Mouse (Mus musculus) T-helper 17 cell (primary cell): ENCODE results near the gene Zeb2.

Source experiments
- in situ Hi-C, 2 experiments: fragments of 300-600 bp; cut with MboI, MseI; formaldehyde crosslinking; loops; 1 replicate in 1 of 2; 2 replicates in 1 of 2; pipeline ENCODE4 v1.15.1; 2025; ENCODE audit warnings: high pct_unique_total_duplicates in 2 of 2

Zeb2 gene

DNA sequence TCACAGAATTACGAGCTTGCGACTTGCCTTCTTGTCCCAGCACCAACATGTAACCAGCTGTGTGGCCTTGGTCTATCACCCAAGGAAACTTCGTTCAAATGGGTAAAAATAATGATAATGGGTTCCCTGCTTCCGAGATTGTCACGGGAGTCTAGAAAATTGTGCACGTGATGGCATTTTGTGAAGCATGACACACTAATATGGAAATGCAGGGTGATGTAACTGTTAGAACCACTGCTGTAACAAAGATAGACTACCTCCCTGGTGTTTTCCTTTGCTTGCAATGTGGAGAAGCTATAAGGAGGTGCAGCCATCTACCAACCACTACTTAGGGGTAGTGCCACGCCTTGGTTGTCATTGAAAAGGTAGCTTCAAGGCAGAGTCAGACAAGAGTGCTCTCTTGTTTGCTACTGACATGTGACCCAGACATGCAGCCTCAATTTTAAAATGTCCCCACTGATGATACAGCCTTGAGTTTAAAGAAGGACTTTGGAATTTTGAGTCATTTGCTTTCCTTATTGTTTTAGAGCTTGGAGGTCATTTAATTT, 89.0 kb downstream of the Zeb2 start:
- in situ Hi-C loops: no loop called here

DNA sequence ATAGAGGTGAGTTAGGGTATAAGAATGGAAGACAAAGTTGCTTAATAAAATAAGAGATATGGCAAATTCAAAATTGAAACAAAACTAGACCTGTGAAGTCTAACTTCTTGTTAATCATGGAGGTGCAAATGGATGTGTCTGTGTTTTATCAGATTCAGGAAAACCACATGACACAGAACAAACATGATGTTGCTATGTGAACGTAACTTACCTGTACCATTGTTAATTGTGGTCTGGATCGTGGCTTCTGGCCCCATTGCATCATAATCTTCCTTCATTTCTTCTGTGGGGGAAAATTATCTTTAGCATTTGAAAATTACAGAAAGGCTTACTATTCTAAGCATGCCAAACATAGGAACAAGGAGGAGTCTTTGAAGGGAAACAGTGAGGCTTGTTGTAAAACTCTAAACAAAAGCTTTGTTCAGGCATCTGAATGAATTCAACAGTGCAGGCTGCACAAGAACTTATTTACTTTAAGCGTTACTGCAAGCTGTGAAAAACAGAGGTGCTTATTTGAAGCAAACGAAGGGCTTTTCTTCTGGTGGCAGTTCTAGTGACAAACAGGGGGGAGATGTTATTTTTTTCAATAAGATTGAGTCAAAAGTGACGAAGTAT, 99.9 kb downstream of the Zeb2 start:
- in situ Hi-C loops: no loop called here

DNA sequence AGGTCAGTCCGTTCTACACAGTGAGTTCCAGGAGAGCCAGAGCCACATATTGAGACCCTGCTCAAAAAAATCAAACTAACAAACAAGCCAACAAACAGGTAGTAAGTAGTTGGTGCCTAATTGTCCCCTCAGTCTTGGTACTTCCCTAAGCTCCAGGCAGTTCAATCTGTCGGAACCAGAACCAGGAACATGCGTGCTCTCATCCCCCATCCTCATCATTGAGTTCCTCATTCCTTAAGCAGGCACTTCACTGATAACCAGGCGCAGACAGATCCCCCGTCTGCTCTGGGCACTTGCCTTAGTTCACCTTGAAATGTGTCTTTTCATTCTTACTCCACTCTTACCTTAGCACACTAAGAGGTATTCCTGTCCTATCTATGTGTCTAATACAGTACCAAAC, 103.9 kb downstream of the Zeb2 start:
- in situ Hi-C loops: no loop called here

DNA sequence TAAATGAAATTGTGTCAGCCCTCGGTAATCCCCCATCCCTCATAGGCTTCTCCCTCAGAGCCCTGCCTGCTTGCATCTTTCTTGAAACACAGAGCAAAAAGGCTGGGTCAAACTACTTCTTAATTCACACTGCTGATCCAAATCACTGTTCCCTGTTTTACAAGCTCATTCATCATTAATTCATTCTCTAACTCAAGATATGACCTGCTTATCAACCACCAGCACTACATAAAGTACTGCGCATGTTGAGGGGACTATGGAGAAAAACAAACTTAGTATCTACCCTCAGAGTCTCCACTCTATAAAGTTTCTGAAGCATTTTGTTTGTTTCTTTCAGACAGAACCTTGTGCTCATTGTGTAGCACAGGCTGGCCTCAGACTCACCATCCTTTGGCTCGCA, 104.5 kb downstream of the Zeb2 start:
- in situ Hi-C loops: no loop called here

DNA sequence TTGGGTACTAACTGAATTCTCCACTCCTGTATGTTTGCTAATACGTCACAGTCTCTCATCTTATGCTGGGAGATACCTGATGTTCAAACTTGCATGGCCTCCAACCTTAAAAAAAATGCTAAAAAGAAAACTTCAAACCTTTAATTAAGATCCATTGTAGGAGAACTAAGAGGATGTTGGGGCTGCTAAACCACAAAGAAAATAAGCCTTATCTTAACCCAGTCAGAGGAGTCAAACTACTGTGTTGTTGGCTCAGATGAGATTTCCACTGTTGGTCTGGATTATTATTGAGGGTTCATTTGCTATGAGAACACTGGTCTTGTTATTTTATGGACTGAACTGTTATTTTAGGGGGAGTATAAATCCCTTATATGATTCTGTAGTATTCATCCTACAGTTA, 106.5 kb downstream of the Zeb2 start:
- in situ Hi-C loops: no loop called here

DNA sequence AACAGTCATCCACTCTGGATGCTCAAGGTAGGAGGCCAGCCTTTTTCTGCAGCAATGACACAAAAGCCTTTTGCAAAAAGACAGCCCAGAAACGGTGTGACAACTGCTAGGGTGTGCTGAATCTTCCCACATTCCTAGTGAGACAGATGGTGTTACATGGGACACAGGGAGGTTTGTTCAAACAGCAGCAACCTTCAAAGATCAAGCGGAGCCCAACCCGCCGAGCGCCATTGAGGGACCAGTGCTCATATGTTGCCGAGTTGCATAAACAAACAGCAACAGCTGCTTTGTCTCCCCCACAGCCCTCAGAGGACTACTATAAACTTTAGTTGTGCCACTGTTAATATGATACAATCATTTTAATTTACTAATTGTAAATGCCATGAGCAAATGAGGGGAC, 117.3 kb downstream of the Zeb2 start:
- in situ Hi-C loops: no loop called here

DNA sequence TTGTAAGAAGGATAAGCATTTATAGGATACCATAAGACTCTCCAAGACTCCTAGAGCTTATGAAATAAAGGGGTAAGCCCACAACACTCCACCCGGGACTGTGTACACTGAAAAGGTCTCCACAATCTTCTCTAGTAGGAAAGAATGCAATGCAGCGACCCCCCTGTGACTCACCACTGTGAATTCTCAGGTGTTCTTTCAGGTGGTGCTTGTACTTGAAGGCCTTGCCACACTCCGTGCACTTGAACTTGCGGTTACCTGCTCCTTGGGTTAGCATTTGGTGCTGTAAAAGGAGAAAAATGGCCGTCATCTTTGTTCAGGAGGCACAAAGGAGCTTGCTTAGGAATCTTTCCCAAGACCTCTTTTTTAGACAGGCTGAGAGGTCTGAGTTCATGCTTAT, 118.5 kb downstream of the Zeb2 start:
- in situ Hi-C loops: no loop called here

DNA sequence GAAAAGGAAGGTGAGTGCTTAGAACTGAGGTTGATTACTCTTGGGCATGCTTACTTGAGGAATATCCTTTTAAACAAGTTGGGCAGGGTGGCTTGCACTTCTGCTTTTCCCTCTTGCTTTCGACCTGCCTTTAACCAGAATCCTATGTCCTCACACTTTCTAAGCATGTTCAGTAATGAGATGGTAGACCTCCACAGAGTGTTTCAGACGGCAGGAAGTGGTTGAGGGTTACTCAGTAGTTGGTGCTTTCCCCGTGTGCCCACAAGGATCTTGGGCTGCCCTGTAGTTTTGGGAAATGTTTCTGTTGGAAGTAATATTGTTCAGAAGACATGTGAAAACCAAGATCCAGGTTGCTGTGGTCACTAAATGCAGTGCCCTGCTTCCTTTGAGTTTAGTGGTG, 135.5 kb downstream of the Zeb2 start:
- in situ Hi-C loops: no loop called here

DNA sequence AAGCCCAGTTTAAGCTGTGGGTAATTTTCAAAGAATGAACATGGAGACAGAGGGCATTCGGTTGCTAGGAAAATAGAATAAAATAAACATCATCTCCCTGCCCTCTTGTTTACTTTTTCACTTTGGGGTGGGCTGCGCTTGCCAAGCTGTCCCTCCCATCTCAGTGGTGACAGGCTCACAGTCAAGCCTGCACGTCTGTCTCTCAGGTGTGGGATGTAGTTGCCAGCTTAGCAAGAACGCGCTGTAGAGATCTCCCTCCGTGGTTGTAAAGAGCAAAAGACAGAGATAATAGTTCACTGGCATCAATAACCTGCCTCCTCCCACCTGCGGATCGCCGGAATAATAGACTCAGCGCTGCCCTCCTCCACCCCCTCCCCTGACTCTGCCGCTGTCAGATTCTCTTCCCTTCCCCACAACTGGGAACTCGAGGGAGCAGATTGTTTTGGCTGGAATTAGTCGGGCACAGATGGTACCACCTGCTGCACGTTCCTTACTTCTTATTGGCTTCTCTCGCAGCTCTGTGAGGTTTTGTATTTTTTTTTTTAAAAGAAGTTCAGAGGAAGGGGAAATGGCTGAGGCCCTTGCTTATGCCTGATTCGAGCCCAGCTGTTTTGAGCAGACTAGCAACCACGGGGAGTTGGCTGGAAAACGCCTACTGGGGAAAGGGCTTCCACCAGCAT, 138.0 kb downstream of the Zeb2 start:
- in situ Hi-C loops: no loop called here

DNA sequence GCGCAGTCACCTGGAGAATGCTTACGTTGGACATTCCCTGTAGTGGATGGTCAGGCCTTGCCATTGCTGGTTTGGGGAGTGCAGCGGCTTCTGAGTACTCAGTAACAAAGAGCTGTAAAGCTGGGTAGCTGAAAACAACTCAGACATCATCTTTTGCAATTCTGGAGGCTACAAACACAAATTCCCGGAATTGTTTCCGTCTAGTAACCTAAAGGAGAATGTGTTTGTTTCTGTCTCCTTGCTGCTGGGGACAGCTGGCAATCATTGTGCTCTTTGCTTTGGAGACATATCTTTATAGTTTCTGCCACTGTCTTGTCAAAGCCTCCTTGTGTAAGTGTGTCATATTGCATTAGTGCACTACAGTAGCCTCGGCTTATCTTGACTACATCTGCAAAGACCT, 139.2 kb downstream of the Zeb2 start:
- in situ Hi-C loops: no loop called here

DNA sequence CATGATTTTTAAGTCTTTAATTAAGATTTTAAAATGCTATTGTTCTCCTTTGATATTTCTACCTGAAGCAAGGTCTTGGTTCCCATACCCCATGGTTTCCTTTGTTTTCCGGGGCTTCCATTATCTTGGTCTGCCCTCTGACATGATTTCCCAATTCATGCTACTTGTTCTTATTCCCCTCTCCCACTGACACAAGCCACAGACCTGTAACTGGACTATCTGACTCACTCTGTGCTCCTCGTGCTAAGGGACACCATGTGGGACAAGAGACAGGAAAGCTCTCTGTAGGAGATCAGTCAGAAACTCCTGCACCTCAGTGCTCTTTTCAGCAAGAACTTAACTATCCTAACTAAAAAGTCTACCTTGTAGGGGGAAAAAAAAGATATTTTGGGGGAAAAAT, 139.6 kb downstream of the Zeb2 start:
- in situ Hi-C loops: no loop called here

DNA sequence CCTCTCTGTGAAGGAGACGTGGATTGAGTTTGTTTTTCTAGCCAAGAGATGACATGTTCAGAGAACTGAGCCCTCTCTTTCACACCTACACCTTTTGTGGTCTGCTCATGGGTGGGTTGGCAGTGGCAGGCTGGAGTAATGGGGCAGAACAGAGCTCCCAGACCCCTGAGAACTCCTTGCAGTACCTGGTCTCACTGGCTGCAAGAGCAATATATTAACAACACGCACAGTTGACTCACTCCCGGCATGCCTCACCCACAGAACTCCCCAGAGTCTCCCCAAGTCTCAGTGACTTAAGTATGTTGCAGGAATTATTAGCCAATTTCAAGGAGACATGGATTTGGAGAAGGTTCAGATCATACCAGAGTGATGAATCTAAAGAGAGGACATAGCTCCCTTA, 140.1 kb downstream of the Zeb2 start:
- in situ Hi-C loops: no loop called here

DNA sequence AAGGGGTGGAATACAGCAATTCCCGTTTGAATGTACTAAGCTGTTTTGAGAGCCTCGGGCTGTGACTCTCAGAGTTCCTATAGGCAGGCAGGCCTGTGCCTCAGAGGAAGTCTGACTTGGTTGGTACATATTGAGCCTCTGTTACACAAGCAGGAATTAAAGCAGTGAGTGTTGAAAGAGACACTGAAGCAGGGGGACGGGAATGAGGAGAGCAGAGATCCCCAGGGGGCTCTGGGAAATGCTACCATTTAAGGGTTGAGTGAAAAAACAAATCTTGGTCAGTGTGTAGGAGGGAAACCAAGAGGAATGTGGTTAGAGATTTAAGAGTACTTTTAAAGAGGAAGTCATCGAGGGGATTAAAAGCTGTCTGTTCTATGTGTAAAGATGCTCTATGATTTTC, 140.7 kb downstream of the Zeb2 start:
- in situ Hi-C loops: no loop called here

DNA sequence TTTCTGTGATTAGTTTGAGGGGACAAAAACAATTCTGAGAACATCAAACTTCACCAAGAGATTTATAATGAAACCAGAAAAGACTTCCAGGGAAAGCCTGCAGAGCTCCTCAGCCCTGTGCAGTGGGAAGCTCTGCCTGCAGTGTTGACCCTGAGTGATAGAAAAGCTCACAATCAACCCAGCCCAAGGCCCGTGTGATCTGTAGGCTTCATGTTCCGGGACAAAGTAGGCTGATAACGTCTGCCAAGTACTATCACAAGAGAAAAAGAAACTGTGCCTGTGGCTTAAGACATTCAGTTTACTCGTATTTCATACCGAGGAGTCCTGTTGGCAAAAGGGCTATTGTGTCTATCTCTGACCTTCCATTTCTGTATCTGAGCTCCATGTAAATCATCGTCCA, 143.4 kb downstream of the Zeb2 start:
- in situ Hi-C loops: loop anchor here in 1 of 2 experiments (25.0 kb wide), 1 partner anchor 1237 kb away; the partner anchor contains the start of gene Arhgap15

DNA sequence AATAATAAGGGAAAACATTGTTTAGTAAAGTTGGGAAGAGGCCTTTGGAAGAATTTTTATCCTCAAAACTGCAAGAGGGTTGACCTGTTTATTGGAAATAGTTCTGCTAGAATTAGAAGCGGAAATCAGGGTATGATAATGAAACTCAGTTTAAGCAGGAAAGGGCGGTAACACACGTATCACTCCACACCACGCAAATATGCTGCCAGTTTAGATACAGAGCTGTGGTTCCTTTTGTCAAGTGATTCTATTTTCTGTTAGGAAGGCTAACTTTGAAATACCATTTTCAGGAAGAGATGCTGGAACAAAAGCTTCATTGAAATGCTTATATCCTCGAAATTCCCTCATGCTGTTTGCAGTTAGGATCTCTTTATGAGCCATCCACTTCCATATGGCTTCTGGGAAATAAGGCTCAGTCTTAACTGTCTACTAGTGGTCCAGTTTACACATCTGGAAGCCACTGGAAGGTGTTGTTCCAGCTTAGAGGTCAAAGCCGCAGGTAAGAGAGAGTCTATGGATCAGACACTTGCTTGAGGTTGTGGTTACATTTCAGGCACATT, 147.0 kb downstream of the Zeb2 start:
- in situ Hi-C loops: loop anchor here in 1 of 2 experiments (25.0 kb wide), 1 partner anchor 1233 kb away; the partner anchor contains the start of gene Arhgap15

DNA sequence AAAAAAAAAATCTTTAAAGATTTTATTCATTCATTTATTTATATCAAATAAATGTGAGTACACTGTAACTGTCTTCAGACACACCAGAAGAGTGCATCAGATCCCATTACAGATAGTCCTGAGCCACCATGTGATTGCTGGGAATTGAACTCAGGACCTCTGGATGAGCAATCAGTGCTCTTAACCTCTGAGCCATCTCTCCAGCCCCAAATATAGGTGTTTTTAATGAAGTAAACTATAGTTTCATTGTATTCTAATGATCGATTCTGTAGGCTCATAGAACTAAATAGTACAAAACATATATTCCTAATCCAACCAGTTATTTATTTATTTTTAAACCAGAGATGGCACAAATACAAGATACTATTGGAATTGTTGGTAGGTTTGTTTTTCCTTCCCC, 147.6 kb downstream of the Zeb2 start:
- in situ Hi-C loops: loop anchor here in 1 of 2 experiments (25.0 kb wide), 1 partner anchor 1232 kb away; the partner anchor contains the start of gene Arhgap15

DNA sequence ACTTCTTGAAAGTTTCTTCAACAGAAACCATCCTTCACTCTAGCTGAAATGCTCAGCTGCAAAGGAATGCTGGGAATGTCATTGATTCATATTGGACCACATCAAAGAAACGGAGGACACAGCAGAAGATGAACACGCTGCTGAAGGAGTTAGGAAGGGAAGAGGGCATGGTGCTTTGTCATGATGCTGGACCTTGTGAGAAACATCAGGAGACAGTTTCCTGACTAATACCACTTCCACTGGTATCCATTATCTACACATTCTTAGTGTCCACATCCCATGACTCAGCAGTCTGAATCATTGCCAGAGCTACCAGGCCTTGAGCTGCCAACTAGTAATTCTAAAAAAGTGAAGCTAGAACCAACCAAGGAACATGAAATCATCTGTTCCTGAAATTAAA, 148.0 kb downstream of the Zeb2 start:
- in situ Hi-C loops: loop anchor here in 1 of 2 experiments (25.0 kb wide), 1 partner anchor 1232 kb away; the partner anchor contains the start of gene Arhgap15

DNA sequence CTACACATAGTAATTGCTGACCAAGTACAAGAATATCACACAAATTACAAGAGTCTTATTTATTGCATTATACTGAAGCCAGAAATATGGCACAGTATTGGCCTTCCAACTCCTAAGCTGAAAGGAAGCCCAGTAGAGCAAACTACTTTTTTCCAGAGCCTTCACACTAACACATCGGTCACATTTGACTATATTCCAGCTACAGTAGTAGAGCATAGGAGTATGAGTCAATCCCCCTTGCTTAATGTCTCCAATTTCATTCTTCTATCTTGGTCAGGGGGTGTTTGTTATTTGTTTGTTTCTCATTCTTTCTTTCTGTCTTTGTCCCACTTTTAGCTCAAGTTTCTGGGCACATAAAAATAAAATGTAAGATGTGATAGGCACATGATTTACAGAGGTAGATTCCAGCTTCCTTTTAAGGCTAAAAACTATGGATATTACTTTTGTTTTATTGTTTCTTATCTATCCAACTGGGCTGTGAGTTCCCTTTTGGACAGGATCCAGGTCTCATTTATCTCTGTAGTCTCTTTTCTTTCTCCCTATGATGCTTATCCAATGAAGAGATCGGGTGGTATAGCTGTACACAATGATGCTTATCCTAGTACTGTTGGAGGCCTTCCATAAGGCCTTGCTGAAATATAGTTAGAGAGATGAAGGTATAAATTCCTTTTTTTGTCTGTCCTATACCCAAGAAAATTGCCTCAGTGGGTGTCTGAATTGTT, 151.2 kb downstream of the Zeb2 start:
- in situ Hi-C loops: loop anchor here in 1 of 2 experiments (25.0 kb wide), 1 partner anchor 1229 kb away; the partner anchor contains the start of gene Arhgap15

DNA sequence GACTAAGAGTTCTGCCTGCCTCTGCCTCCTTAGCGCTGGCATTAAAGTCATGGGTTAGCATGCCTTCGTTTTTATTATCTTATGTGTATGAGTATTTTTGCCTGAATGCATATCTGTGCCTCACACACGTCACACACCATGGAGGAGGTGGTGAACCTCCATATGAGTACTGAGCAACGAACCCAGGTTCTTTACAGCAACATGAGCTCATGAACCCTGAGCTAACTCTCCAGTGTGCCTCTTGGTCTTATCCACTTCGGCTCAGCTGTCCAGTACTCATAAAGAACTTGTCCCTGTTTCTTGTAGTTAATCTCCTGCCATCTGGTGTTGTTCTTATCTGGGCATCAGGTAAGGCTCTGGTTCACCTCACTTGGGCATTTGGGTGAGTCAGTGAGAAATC, 154.6 kb downstream of the Zeb2 start:
- in situ Hi-C loops: loop anchor here in 1 of 2 experiments (25.0 kb wide), 1 partner anchor 1225 kb away; the partner anchor contains the start of gene Arhgap15

DNA sequence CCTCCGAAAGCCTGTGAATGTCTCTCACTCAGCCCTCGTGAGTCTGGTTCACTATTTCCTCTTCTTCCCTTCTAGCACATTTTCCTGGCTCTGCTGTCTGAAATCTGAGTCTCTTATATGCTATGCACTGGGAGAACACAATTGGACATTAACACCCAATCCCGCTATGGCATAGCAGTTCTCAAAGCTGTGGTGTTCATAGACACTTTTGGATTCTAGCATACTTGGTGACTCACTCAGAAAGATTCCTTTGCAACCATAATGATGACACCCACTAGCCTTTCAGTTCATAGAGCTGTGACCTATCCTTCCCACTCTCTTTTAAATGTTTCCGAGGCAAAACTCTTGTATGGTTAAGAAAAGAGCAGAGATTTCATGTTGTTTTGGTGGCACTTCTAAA, 156.0 kb downstream of the Zeb2 start:
- in situ Hi-C loops: loop anchor here in 1 of 2 experiments (25.0 kb wide), 1 partner anchor 1224 kb away; the partner anchor contains the start of gene Arhgap15

DNA sequence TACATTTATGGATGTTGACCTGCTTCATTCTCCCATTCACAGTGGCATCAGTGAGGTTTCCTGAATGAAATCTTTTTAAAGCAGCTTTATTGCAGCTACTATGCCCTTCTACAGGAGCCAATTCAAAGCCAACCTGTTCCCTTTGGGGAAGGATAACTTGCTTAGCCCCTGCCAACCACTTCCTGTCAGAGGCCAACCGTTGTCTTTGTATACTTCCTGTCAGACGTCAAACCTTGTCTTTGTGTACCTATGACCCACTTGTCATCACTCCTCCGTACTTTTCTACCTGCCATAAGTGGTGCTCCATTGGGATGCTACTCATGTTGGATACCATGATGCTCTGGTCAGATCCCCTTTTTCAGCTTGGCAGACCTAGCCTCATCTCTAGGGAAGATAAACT, 156.6 kb downstream of the Zeb2 start:
- in situ Hi-C loops: loop anchor here in 1 of 2 experiments (25.0 kb wide), 1 partner anchor 1223 kb away; the partner anchor contains the start of gene Arhgap15
